Mouse (Mus musculus) limb, embryonic 14.5 days (tissue): ENCODE data around the gene Hsdl1. TPM values are rescaled to one million over a fixed set of nuclear protein-coding genes. Genes with fewer than 3 reads are reported as not detected.

Experiments
- ATAC-seq: fragments of 200-750 bp; cut with Nextera tagmentation; 2 replicates; pipeline ENCODE4 v1.8.0; 2017; ENCODE audit warnings: low read depth, moderate number of reproducible peaks, moderate TSS enrichment; ENCODE audit not compliant: low FRiP score
- DNase-seq: peaks from one replicate; pipeline ENCODE4 v3.0.0-alpha.2; 2015; ENCODE audit warnings: low spot score
- H3K27ac ChIP-seq: fragments of 300-500 bp; sonication (generic); replicated peaks from 2 replicates; pipeline ENCODE4 v1.5.1; 2014; ENCODE audit warnings: low read depth, mild to moderate bottlenecking, low read length, moderate library complexity, mixed read lengths
- H3K27me3 ChIP-seq: fragments of 300-500 bp; sonication (generic); 2 replicates; pipeline ENCODE4 v1.6.1; 2014; ENCODE audit warnings: low read length, mixed read lengths; ENCODE audit not compliant: control insufficient read depth, insufficient read depth
- H3K36me3 ChIP-seq: fragments of 300-500 bp; sonication (generic); 2 replicates; pipeline ENCODE4 v1.6.1; 2014; ENCODE audit warnings: mild to moderate bottlenecking, low read length, moderate library complexity, mixed read lengths; ENCODE audit not compliant: control insufficient read depth, insufficient read depth
- H3K4me1 ChIP-seq: fragments of 300-500 bp; sonication (generic); 2 replicates; pipeline ENCODE4 v1.6.1; 2014; ENCODE audit warnings: antibody characterized with exemption, low read length, mixed read lengths; ENCODE audit not compliant: control insufficient read depth, insufficient read depth
- H3K4me2 ChIP-seq: fragments of 300-500 bp; sonication (generic); replicated peaks from 2 replicates; pipeline ENCODE4 v1.6.1; 2014; ENCODE audit warnings: low read depth, mild to moderate bottlenecking, low read length, moderate library complexity; ENCODE audit not compliant: severe bottlenecking
- H3K4me3 ChIP-seq: fragments of 300-500 bp; sonication (generic); replicated peaks from 2 replicates; pipeline ENCODE4 v1.5.1; 2014; ENCODE audit warnings: low read length
- H3K9ac ChIP-seq: fragments of 300-500 bp; sonication (generic); 2 replicates; pipeline ENCODE4 v1.6.1; 2014; ENCODE audit warnings: mild to moderate bottlenecking, low read depth, low read length, moderate library complexity; ENCODE audit not compliant: severe bottlenecking
- H3K9me3 ChIP-seq: fragments of 300-500 bp; sonication (generic); 2 replicates; pipeline ENCODE4 v1.6.1; 2016; ENCODE audit warnings: low read length; ENCODE audit not compliant: control insufficient read depth
- POLR2A ChIP-seq: fragments of 200-500 bp; IDR thresholded peaks from 2 replicates; pipeline ENCODE4 v1.8.0; 2012; ENCODE audit warnings: inconsistent platforms, mild to moderate bottlenecking, moderate library complexity, borderline replicate concordance; ENCODE audit not compliant: insufficient read depth, insufficient read length; ENCODE audit errors: extremely low read depth
- WGBS: fragments of 180-500 bp; shearing (Covaris S2); extraction: QIAGEN DNeasy Blood & Tissue Kit; methylation state at CpG from one replicate; pipeline ENCODE4 v1.1.7; 2014; 5-methylcytosine and 5-hydroxymethylcytosine counted together
- polyA plus RNA-seq, 2 experiments: library from polyadenylated mRNA; depleted of rRNA in 1 of 2; stranded (reverse) in 1 of 2; unstranded in 1 of 2; fragments of >200 nt; fragmentation: Nextera tagmentation in 1 of 2; extraction: Ambion mirVana in 1 of 2; gene quantifications; 2 replicates each; pipeline versions ENCODE4 v1.2.1 to v1.2.3; 2012 to 2014

The Hsdl1 gene
- polyA plus RNA-seq, 2 experiments: 15.5 to 34.2 TPM

- H3K27ac ChIP-seq: no peak overlapping the region
- no peaks in the 10 kb centered on the region for H3K4me1 ChIP-seq
- H3K9me3 ChIP-seq: no peaks in the 10 kb centered on the region
- DNase-seq (no peak), ATAC-seq (no peak)
- TF ChIP-seq POLR2A: no peak
- H3K36me3 ChIP-seq: peaks cover 95% of the 10 kb centered on the region
- H3K9ac ChIP-seq: no peak overlapping the region
- H3K4me2 ChIP-seq: no peak overlapping the region
- H3K27me3 ChIP-seq: no peaks in the 10 kb centered on the region
- WGBS: 68% methylated on average over 3 of the region's 3 CpGs
- H3K4me3 ChIP-seq: no peak overlapping the region
These were observed 59.2 kb downstream of the Hsdl1 start for GRCm38 (mm10) chr8:119515767-119516166.

GRCm38 (mm10) chr8:119514940-119515339 lies 60.0 kb downstream of the Hsdl1 start:
- no peak for TF ChIP-seq POLR2A
- DNase-seq: no peak
- no peak for ATAC-seq
- H3K4me1 ChIP-seq: no peaks in the 10 kb centered on the region
- no peak overlapping the region for H3K4me3 ChIP-seq
- no peaks in the 10 kb centered on the region for H3K9me3 ChIP-seq
- H3K4me2 ChIP-seq: no peak overlapping the region
- no peak overlapping the region for H3K9ac ChIP-seq
- peaks cover 95% of the 10 kb centered on the region for H3K36me3 ChIP-seq
- H3K27ac ChIP-seq: no peak overlapping the region
- H3K27me3 ChIP-seq: no peaks in the 10 kb centered on the region
- 91% methylated on average over 3 of the region's 3 CpGs for WGBS

GRCm38 (mm10) chr8:119513405-119513804 lies 61.6 kb downstream of the Hsdl1 start:
- TF ChIP-seq POLR2A: no peak
- H3K36me3 ChIP-seq: peaks cover 95% of the 10 kb centered on the region
- no peaks in the 10 kb centered on the region for H3K4me1 ChIP-seq
- no peak overlapping the region for H3K4me3 ChIP-seq
- H3K4me2 ChIP-seq: no peak overlapping the region
- no peak for DNase-seq
- H3K9ac ChIP-seq: no peak overlapping the region
- ATAC-seq: no peak
- 83% methylated on average over 4 of the region's 4 CpGs for WGBS
- no peaks in the 10 kb centered on the region for H3K9me3 ChIP-seq
- no peak overlapping the region for H3K27ac ChIP-seq
- H3K27me3 ChIP-seq: no peaks in the 10 kb centered on the region

Other genes starting within 250 kb of the Hsdl1 start
- 180 and 214 TPM in 2 replicates for gene Hsbp1, start 230.7 kb downstream of the Hsdl1 start, polyA plus RNA-seq (2012; rRNA removed)
- gene Hsbp1, start 230.7 kb downstream of the Hsdl1 start, polyA plus RNA-seq (2014; fragmentation: Nextera tagmentation; extraction: Ambion mirVana): 327 and 340 TPM in 2 replicates
- 13.6 and 14.8 TPM in 2 replicates for gene Mlycd, start 180.3 kb downstream of the Hsdl1 start, polyA plus RNA-seq (2012; rRNA removed)
- 17.0 and 19.1 TPM in 2 replicates for gene Mlycd, start 180.3 kb downstream of the Hsdl1 start, polyA plus RNA-seq (2014; fragmentation: Nextera tagmentation; extraction: Ambion mirVana)
- 2.1 and 2.7 TPM in 2 replicates for gene Osgin1, start 141.1 kb downstream of the Hsdl1 start, polyA plus RNA-seq (2012; rRNA removed)
- 1.2 and 2.2 TPM in 2 replicates for gene Osgin1, start 141.1 kb downstream of the Hsdl1 start, polyA plus RNA-seq (2014; fragmentation: Nextera tagmentation; extraction: Ambion mirVana)
- 7.8 and 9.5 TPM in 2 replicates for gene Necab2, start 128.5 kb downstream of the Hsdl1 start, polyA plus RNA-seq (2012; rRNA removed)
- 2.2 and 2.6 TPM in 2 replicates for gene Necab2, start 128.5 kb downstream of the Hsdl1 start, polyA plus RNA-seq (2014; fragmentation: Nextera tagmentation; extraction: Ambion mirVana)
- 0.29 and 0.51 TPM in 2 replicates for gene Slc38a8, start 73.5 kb downstream of the Hsdl1 start, polyA plus RNA-seq (2012; rRNA removed)
- gene Slc38a8, start 73.5 kb downstream of the Hsdl1 start, polyA plus RNA-seq (2014; fragmentation: Nextera tagmentation; extraction: Ambion mirVana): not detected in 2 replicates
- 155 and 179 TPM in 2 replicates for gene Mbtps1, start 16.4 kb downstream of the Hsdl1 start, polyA plus RNA-seq (2012; rRNA removed)
- gene Mbtps1, start 16.4 kb downstream of the Hsdl1 start, polyA plus RNA-seq (2014; fragmentation: Nextera tagmentation; extraction: Ambion mirVana): 122 and 125 TPM in 2 replicates
- gene Dnaaf1, start 52 bp upstream of the Hsdl1 start, polyA plus RNA-seq (2012; rRNA removed): 0.04 and 0.06 TPM in 2 replicates
- not detected in 2 replicates for gene Dnaaf1, start 52 bp upstream of the Hsdl1 start, polyA plus RNA-seq (2014; fragmentation: Nextera tagmentation; extraction: Ambion mirVana)
- 18.4 and 28.4 TPM in 2 replicates for gene Taf1c, start 30.0 kb upstream of the Hsdl1 start, polyA plus RNA-seq (2012; rRNA removed)
- 11.3 and 13.0 TPM in 2 replicates for gene Taf1c, start 30.0 kb upstream of the Hsdl1 start, polyA plus RNA-seq (2014; fragmentation: Nextera tagmentation; extraction: Ambion mirVana)
- gene Adad2, start 37.6 kb upstream of the Hsdl1 start, polyA plus RNA-seq (2012; rRNA removed): 0.38 and 0.41 TPM in 2 replicates
- 0.10 TPM in 1 of 2 replicates, not detected in the other for gene Adad2, start 37.6 kb upstream of the Hsdl1 start, polyA plus RNA-seq (2014; fragmentation: Nextera tagmentation; extraction: Ambion mirVana)
- 0.11 and 0.13 TPM in 2 replicates for gene Kcng4, start 60.5 kb upstream of the Hsdl1 start, polyA plus RNA-seq (2012; rRNA removed)
- gene Kcng4, start 60.5 kb upstream of the Hsdl1 start, polyA plus RNA-seq (2014; fragmentation: Nextera tagmentation; extraction: Ambion mirVana): 0.12 and 0.14 TPM in 2 replicates
- gene Wfdc1, start 91.2 kb upstream of the Hsdl1 start, polyA plus RNA-seq (2012; rRNA removed): 0.91 and 0.93 TPM in 2 replicates
- gene Wfdc1, start 91.2 kb upstream of the Hsdl1 start, polyA plus RNA-seq (2014; fragmentation: Nextera tagmentation; extraction: Ambion mirVana): 0.33 and 0.80 TPM in 2 replicates
- gene Atp2c2, start 124.8 kb upstream of the Hsdl1 start, polyA plus RNA-seq (2012; rRNA removed): 2.1 and 3.1 TPM in 2 replicates
- 2.3 and 2.6 TPM in 2 replicates for gene Atp2c2, start 124.8 kb upstream of the Hsdl1 start, polyA plus RNA-seq (2014; fragmentation: Nextera tagmentation; extraction: Ambion mirVana)
- gene Tldc1, start 203.2 kb upstream of the Hsdl1 start, polyA plus RNA-seq (2012; rRNA removed): 10.6 and 11.7 TPM in 2 replicates
- gene Tldc1, start 203.2 kb upstream of the Hsdl1 start, polyA plus RNA-seq (2014; fragmentation: Nextera tagmentation; extraction: Ambion mirVana): 5.1 and 6.7 TPM in 2 replicates